Mouse (Mus musculus) left cerebral cortex, adult 8-10 months (tissue): ENCODE measurements around the gene Hectd2. TPM values are rescaled to one million over a fixed set of nuclear protein-coding genes. Genes with fewer than 3 reads are reported as not detected.

Experiments used
- DNase-seq, 2 experiments: peaks; one replicate each; pipeline ENCODE4 v3.0.0; 2022; ENCODE audit warnings: low spot score in 2 of 2
- total RNA-seq, 4 experiments: library from RNA; stranded (reverse); gene quantifications; 2 replicates each; pipeline ENCODE4 v1.2.4; 2022

Gene Hectd2
- total RNA-seq: 10 to 100 TPM; 15.9 to 18.4 (median 17.6) TPM

DNA sequence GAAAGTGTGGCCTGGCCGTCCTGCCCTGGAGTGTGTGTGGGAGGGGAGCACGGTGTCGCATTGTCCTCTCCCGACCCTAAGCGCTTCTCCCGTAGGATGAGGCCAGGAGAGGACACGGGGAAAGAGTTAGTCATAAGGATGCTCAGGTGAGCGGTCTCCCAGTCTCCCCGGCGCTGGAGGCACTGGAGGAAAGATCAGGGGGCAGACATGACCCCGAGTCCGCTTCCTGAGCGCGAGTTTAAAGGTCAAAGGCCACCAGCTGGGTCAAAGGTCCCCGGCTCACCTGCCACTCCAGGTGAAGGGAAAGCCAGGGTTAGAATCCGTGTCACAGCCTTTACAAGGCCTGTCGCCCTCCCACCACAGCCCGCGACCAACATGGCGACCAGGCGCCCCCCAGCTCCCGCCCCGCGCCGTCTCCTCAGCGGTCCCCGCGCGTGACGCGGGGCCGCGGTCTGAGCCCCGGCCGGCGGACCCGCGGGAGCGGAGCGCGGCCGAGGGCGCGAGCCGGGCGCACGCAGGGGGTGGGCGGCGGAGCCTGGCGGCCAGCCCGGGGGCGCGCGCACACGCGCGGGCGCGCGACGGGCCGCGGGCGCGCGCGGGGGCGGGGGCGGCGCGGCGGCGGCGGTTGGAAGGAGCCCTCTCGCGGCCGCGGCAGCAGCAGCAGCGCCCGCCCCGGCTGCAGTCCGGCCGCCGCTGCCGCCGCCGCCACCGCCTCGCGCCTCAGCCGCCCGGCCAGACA lies at the start of gene Hectd2:
Hectd2 (plus strand) TSS at position 594 of the 739 bp plus-strand sequence.
- peak; percentile 65 for DNase-seq

DNA sequence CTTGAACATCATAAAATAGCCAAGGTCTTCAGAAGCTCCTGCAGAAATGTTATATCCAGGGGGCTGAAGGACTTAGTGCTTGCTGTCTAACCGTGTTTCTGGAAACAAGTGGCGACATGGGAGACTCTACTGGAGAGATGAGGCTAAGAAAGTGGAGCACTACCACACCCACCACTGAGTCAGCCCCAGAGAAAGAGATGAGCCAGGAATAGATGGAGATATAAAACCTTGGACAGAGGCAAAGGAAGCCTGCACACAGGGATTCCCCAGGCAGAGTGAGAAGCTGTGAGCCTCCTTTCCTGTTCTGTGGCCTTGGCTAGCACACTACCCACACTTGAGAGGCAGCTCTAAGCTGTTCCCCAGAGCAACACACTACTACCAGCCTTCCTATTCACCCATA lies 49.7 kb upstream of the Hectd2 start:
- DNase-seq: no peak

DNA sequence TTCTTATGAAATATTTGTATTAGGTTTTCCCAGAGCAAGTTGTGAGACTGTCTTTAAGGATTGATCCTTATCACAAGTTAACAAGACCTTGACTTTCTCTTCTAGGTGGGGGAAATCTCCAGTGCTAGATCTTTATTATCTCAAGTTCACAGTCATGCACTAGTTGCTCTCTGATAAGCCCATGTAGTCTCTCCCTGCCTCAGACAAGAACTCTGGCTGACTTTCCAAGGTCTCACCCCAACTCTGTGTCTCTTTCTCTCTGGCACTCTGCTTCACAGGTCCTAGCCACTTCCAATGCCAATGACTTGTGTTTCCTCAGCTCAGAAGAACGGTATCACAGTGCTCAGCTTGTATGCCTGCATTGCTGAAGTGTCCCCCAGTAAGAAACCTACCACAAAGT lies 43.1 kb upstream of the Hectd2 start:
- DNase-seq: no peak

DNA sequence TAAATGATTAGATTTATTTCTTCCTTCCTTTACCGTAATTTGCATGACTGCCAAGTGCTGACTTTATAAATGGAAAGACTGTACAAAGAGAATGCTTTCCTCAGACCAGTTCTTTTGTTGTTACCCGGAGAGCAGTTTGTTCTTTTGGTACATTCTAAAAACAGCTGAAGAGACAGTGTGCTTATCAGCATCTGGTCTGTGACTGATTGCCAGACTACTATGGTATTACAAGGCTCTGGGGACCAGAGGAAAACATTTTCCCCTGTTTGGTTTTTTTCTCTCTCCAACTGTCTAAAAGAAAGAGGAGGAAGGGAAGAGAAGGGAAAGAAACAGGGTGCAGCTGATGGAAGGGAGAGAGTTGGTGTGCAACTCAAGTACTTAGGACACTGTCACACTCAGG lies 36.0 kb upstream of the Hectd2 start:
- no peak for DNase-seq

GRCm38 (mm10) chr19:36521568-36521967 lies 32.9 kb upstream of the Hectd2 start:
- no peak for DNase-seq

GRCm38 (mm10) chr19:36522558-36523195 lies 31.8 kb upstream of the Hectd2 start:
- no peak for DNase-seq

- no peak for DNase-seq
Observed at GRCm38 (mm10) chr19:36525071-36525470, 29.4 kb upstream of the Hectd2 start.

DNA sequence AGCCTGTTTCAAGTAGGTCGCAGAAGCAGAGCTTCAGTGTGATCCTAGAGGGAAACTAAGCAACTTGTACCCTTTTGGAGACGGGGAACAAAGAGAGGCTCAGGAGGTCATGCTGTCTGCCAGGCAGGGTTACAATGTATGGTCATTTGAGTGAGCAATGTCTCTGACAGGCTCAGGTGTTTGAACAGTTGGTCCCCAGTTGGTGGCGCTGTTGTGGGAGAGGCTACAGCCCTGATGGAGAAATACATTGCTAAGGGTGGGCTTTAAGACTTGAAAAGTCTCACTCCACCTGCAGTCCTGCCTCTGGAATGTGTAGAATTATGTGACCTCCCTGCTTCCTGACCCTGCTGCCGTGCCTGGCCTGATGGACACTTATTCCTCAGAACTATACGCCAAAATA lies 21.4 kb upstream of the Hectd2 start:
- DNase-seq: no peak

GRCm38 (mm10) chr19:36534011-36534765 lies 20.3 kb upstream of the Hectd2 start:
- DNase-seq: peak in 1 of 2 experiments; percentile 14

DNA sequence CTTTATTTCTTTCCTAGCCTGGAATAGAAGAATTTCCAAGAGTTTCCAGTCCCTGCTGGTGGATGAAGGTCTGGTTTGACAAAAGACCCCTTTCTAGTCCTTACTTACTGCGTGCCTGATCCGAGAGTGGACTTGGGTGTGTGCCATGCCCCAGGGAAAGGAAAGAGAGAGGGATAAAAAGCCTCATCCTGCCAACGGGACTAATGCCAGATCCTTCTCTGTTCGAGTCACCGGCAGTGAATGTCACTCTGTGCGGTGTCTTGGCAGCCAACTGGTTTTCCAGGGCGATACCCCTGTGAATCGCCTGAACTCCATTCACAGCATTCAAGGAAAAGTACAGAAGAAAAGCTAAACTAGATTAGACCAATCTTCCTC lies 19.7 kb upstream of the Hectd2 start:
- DNase-seq: peak in 1 of 2 experiments; percentile 30

DNA sequence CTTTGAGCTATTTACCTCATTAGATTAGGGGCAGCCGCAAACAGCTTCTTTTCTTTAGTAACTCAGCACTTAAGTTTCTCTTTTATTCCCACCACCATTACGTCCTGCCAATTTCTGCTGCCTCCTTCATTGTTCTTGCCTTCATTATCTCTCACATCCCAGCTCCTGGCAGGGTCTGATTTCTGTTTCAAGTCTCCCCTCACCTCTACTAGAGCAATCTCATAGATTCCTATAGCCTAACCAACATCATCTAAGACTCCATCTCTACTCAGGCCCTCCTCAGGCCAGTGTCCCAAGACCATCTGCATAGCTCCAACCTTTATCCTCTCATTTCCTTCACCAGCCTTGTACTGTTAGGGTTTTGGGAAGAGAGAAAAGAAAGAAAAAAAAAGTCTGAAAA lies 19.3 kb upstream of the Hectd2 start:
- DNase-seq: no peak

GRCm38 (mm10) chr19:36535878-36536277 lies 18.6 kb upstream of the Hectd2 start:
- DNase-seq: no peak

DNA sequence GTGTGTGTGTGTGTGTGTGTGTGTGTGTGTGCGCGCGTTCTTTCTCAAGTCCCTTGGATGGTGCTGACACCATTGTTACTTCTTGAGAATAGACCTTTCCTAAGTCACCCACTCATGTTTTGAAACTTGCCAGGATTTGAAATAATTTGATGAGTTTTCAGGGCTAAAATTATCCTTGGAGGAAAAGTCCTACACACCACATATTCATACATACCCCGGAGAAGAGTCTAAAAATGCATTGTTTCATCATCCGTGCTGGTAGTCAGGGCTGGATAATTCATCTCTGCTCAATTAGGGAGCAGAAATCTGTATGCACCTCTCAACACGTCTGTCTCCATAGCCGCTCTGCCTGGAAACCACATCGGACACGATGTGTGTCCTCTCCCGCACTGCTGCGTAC lies 17.5 kb upstream of the Hectd2 start:
- DNase-seq: peak in 1 of 2 experiments; percentile 32

DNA sequence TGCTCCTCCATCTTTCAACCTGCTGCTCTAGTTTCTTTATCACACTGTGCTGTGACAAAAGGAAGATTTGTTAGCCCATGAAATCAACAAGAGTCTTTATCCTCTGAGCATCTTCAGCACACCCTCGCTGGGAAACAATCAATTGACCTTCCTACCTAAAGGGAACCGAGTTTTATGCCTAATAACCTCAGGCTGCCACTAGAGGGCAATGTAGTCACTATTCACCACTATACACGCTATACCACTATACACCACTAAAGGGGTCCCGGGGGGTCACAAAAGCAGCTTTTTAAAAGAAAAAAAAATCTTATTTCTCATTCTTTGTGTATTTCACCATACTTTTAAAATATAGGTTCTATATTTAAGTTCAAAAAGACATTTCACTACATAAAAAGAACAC lies 15.9 kb upstream of the Hectd2 start:
- no peak for DNase-seq

DNA sequence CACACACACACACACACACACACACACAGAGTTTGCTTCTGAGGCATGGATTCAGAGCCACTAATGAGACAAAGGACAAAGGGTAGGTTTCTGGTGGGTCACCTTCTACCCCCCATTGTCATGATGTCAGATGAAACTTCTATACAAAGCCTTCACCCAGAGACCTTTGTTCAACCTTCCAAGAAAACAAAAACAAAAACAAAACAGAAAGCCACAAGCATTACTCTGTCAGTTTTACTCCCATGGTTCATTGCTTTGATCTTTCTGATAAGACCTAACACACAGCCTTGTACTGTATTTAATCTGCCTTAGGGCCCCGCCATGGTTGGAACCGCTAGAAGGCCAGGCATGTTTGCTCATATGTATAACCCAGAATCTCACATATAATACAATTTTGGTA lies 15.1 kb upstream of the Hectd2 start:
- no peak for DNase-seq

DNA sequence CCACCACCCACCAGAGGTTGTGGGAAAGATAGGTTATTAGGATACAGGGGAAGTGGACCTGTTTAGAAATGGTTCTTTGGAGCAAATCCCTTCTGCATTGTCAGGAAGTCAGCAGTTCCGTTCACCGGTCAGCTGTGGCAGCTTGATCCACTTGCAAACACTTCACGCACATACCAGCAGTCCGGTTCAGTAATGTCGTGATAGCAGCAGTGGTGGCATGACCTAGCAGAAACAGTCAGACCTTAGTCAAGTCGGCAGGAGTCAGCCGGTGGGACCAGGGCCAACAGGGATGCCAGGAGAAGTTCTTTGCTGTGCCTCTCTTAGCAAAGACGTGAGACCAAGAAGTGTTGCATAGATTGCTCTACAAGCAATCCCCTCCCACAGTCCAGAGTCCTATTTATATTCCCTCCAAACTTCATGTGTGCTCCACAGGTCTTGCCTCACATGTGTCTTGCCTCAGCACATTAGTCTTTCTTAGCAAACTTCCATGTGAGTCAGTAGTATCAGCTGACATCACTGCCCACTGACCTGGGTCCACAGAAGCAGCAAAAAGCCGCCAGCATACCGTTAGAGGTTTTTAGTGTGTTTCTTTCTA lies 14.3 kb upstream of the Hectd2 start:
- DNase-seq: no peak

- no peak for DNase-seq
Observed at GRCm38 (mm10) chr19:36540776-36541175, 13.7 kb upstream of the Hectd2 start.

DNA sequence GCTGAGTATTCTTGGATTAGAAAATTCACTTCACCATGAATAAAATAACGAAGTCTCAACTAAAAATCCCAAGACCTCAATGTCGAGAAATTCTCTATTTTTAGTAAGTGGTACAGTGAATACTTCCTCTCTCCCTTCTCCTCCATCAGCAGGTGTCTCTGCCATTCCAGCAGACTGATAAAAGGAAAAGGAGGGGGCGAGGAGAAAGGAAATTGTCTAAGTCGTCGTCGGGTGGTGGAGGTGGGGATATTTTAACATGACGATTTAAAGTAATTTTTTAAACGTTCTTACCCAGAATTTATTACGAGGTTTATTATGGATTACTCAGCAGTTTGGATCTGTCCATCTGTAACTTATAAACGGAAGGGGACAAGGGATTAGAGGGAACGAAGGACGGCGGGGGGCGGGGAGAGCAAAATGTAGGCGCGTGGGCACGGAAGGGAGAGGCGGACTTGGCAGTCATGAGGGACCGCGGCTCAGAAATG lies 836 bp upstream of the Hectd2 start:
- DNase-seq: no peak

DNA sequence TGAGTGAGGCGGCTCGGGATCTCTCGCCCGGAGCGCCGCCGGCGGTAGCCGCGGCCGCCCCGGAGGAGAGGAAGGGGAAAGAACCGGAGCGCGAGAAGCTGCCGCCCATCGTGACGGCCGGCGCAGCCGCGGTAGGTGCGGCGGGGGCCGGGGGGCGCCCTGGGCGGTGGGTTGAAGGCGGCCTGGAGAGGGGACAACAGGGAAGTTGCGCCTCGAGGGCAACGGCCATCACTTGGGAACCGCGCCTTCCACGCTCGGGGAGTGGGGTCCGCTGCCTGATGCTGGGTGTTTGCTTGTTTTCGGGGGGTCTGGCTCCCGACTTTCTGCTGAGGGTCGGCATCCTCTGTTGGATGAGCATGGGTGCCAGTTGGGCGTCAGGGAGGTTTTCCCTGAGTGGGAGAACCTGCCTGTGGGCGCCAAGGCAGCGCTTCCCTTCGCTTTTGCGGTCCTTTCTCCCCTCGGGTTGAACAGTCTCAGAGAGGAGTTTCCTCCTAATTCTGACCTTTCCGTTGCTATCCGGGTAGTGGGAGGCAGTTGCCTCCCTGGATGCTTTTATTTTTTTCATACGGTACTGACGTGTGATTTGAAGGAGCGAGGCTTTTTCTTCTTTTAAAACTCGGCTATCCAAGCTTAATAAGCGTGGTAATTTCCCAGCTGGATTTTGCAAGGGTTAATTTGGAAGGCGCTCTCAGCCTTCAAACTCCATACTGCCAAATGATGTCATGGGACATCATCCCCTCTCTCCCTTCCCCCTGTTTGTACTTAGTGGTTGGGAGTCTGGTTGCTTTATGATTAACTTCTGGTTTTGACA lies 551 bp downstream of the Hectd2 start:
- DNase-seq: peak; percentile 30 to 41

DNA sequence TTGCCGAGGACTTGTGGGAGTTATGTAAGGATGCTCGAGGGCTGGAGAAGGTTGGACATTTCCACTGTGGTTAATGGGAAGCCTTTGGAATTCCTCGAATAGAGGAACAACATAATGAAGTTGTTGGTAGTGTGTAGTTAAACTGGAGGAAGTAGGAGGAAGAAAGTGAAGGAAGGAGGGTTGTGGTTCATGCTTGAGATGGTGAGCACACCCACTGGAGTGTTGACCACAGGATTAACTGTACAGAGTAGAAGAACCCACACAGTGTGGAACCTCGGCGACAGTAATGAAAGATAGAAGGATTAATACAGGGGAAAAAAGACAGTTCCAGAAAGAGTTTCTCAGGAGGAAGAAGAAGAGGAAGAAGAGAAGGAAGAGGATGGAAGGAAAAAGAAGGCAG lies 4.9 kb downstream of the Hectd2 start:
- DNase-seq: no peak

DNA sequence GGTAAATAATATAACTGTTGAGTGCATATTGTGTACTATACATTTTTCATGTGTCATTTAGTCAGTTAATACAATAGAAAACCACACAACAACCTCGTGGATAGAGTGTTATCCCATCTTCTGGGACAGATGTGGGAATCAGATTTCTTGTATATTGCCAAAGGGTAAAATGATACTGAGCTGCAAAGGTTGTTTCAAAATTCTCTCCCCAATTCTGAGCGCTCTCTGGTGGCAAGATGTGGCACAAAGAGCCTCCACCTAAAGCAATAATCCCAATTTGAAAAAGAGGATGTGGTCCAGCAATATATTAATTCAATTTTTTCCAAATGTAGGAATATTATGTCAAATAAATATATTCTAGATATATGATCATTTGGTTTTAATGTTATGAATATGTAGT lies 5.7 kb downstream of the Hectd2 start:
- no peak for DNase-seq
